Mouse (Mus musculus) small intestine, adult 2 months (tissue): ENCODE data around the gene Dhx57. TPM values are rescaled to one million over a fixed set of nuclear protein-coding genes. Genes with fewer than 3 reads are reported as not detected.

Source experiments
- H3K27ac ChIP-seq: fragments of 200-500 bp; 2 replicates; pipeline ENCODE4 v1.5.1; 2012; ENCODE audit warnings: low read depth, low read length, control low read depth, inconsistent platforms; ENCODE audit not compliant: insufficient read depth
- H3K27me3 ChIP-seq: fragments of 200-500 bp; 2 replicates; pipeline ENCODE4 v1.6.1; 2012; ENCODE audit warnings: mild to moderate bottlenecking, moderate library complexity, low read length, inconsistent platforms; ENCODE audit not compliant: control insufficient read depth, insufficient read depth
- H3K36me3 ChIP-seq: fragments of 200-500 bp; 2 replicates; pipeline ENCODE4 v1.6.1; 2012; ENCODE audit warnings: mild to moderate bottlenecking, low read length, control low read depth, inconsistent platforms; ENCODE audit not compliant: control insufficient read depth, insufficient read depth
- H3K4me1 ChIP-seq: fragments of 200-500 bp; 2 replicates; pipeline ENCODE4 v1.6.1; 2012; ENCODE audit warnings: low read length, inconsistent platforms, mixed read lengths; ENCODE audit not compliant: control insufficient read depth, insufficient read depth, insufficient read length
- H3K4me3 ChIP-seq: fragments of 200-500 bp; 2 replicates; pipeline ENCODE4 v1.5.1; 2012; ENCODE audit warnings: low read depth, mild to moderate bottlenecking, control low read depth, inconsistent platforms, low read length, moderate library complexity
- CTCF ChIP-seq: fragments of 200-500 bp; IDR thresholded peaks from 2 replicates; pipeline ENCODE4 v1.5.1; 2012; ENCODE audit warnings: low read depth, mild to moderate bottlenecking, control low read depth, inconsistent platforms, low read length, moderate library complexity, mixed read lengths; ENCODE audit not compliant: insufficient replicate concordance, insufficient read length; ENCODE audit errors: extremely low read depth
- POLR2A ChIP-seq: fragments of 200-500 bp; IDR thresholded peaks from 2 replicates; pipeline ENCODE4 v1.6.1; 2012; ENCODE audit warnings: low read depth, mild to moderate bottlenecking, control low read depth, inconsistent platforms, low read length, moderate library complexity
- WGBS: fragments of 180-500 bp; shearing (Covaris S2); methylation state at CpG from one replicate; pipeline ENCODE4 v1.1.7; 2018; 5-methylcytosine and 5-hydroxymethylcytosine counted together
- polyA plus RNA-seq: library from polyadenylated mRNA; depleted of rRNA; stranded (reverse); fragments of >200 nt; gene quantifications from 2 replicates; pipeline ENCODE4 v1.2.3, GENCODE M21; 2012

Dhx57 gene
- polyA plus RNA-seq, 1 experiment, result 4.6 TPM

DNA sequence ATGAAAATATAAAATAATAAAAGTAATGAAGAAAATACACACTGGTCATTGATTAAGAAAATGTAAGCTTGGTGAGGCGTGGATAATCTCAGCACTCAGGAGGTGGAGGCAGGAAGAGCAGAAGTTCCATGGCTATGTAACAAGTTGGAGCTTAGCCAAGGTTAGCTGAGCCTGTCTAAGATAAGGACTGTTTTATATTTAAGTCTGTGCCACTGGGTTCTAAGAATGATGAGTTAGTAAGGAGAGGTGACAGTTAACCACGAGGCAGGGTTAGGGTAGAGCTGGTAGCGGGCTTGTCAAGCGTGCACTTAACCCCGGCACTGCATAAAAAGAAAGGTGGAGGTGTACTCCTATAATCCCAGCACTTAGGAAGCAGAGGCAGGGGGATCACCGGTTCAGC, 32.0 kb upstream of the Dhx57 start:
- TF ChIP-seq CTCF, result no peak
- TF ChIP-seq POLR2A, result no peak
- no peaks in the 10 kb centered on the region for H3K27me3 ChIP-seq
- no peak overlapping the region for H3K27ac ChIP-seq
- 75% methylated on average over 6 of the region's 6 CpGs for WGBS
- H3K4me1 ChIP-seq, result no peaks in the 10 kb centered on the region
- no peaks in the 10 kb centered on the region for H3K36me3 ChIP-seq
- H3K4me3 ChIP-seq, result no peak overlapping the region

DNA sequence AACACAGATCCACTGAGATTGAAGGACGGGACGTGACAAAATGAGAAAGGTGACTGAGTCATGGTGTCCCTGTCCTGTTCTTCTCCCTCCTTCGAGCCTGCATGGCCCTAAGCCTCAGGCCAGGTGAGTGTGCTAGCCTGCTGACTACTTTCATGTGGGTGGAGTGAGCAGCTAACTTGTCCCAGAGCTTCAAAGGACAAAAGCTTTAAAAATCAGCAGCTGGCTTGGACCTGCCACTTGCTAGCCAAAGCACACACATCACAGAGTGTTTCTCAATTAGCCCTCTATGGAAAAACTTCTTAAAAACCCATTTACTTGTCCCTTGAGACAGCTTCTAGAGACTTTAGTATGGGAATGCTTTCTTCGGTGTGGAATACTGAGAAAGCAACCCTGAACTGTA, 22.1 kb upstream of the Dhx57 start:
- 78% methylated on average over 4 of the region's 4 CpGs for WGBS
- no peak for TF ChIP-seq POLR2A
- TF ChIP-seq CTCF, result no peak
- no peaks in the 10 kb centered on the region for H3K27me3 ChIP-seq
- no peak overlapping the region for H3K4me3 ChIP-seq
- no peaks in the 10 kb centered on the region for H3K36me3 ChIP-seq
- no peaks in the 10 kb centered on the region for H3K4me1 ChIP-seq
- no peak overlapping the region for H3K27ac ChIP-seq

GRCm38 (mm10) chr17:80311761-80312160, 21.5 kb upstream of the Dhx57 start:
- 75% methylated on average over 9 of the region's 9 CpGs for WGBS

DNA sequence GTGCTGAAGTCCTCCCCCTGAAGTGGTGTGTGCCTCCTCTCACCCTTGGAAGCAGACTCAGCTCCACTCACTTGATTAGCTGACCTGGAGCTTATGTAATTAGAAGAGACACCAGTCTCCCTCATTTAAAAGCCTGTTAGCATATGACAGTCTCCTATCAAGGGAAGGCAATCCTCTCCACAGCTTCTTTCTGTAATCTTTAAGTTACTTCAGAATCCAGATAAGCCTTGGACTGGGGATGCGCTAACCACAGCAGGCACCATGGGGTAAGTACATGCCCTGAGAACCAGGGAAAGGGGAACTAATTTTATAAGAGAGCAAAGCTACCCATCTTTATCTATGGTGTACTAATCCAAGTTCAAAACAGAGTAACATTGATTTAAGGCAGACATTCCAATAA, 17.0 kb upstream of the Dhx57 start, which contains the start of gene Arhgef33:
Gene Arhgef33, plus strand, starts transcription at position 157 of the 400 bp plus-strand sequence.
- Histone ChIP-seq H3K27me3 (no peaks in the 10 kb centered on the region), H3K27ac (no peak within 1 kb of the TSS), H3K4me3 (no peak within 1 kb of the TSS), H3K4me1 (no peaks in the 10 kb centered on the region), H3K36me3 (no peaks in the 10 kb centered on the region)
- TF ChIP-seq CTCF (no peak), POLR2A (no peak)
- WGBS, result 95% methylated on average over 1 of the region's 1 CpGs

More at GRCm38 (mm10) chr17:80311761-80312160, 21.5 kb upstream of the Dhx57 start:
- Histone ChIP-seq H3K4me1 (no peaks in the 10 kb centered on the region), H3K4me3 (no peak overlapping the region), H3K27ac (no peak overlapping the region), H3K27me3 (no peaks in the 10 kb centered on the region), H3K36me3 (no peaks in the 10 kb centered on the region)
- TF ChIP-seq CTCF, result no peak
- TF ChIP-seq POLR2A, result no peak

GRCm38 (mm10) chr17:80298844-80299243, 8.6 kb upstream of the Dhx57 start:
- no peak overlapping the region for H3K27ac ChIP-seq
- H3K4me3 ChIP-seq, result no peak overlapping the region
- whole genome bisulfite sequencing, result 88% methylated on average over 5 of the region's 5 CpGs
- H3K4me1 ChIP-seq, result no peaks in the 10 kb centered on the region
- TF ChIP-seq POLR2A (no peak), CTCF (no peak)
- H3K27me3 ChIP-seq, result no peaks in the 10 kb centered on the region
- no peaks in the 10 kb centered on the region for H3K36me3 ChIP-seq

- no peak overlapping the region for H3K27ac ChIP-seq
- no peaks in the 10 kb centered on the region for H3K4me1 ChIP-seq
- H3K36me3 ChIP-seq, result no peaks in the 10 kb centered on the region
- no peaks in the 10 kb centered on the region for H3K27me3 ChIP-seq
- TF ChIP-seq POLR2A, result no peak
- no peak for TF ChIP-seq CTCF
- WGBS, result 83% methylated on average over 5 of the region's 5 CpGs
- H3K4me3 ChIP-seq, result no peak overlapping the region
These were observed 5.0 kb upstream of the Dhx57 start for GRCm38 (mm10) chr17:80295258-80295657.

DNA sequence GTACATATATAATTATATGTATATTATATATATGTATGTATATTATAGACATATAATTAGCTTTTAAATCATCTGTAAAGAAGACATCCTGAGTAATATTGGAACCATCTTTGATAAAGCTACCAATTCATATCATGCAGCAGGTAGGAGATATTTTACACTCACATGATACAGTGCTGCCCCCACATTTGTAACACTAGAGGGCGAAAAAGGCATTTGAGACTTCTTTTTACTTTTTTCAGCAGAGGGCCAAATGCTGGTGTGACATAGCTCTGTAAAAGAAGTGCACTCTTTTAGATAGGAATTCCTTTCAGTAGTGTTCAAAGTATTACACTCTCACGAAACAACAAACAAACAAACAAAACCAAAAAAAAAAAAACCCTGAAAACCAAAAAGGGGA, 872 bp upstream of the Dhx57 start:
- H3K4me1 ChIP-seq, result peaks cover 3% of the 10 kb centered on the region; the same call in 1 of the 2 replicates
- no peaks in the 10 kb centered on the region for H3K36me3 ChIP-seq
- no peak overlapping the region for H3K4me3 ChIP-seq
- no peaks in the 10 kb centered on the region for H3K27me3 ChIP-seq
- TF ChIP-seq POLR2A, result no peak
- no peak for TF ChIP-seq CTCF
- H3K27ac ChIP-seq, result no peak overlapping the region
- 26% methylated on average over 2 of the region's 2 CpGs for WGBS
